ENCODE assay signal across 8 mouse cellular contexts in genomic region chr1:162570260-162570748, GRCm38 (mm10). TPM values are rescaled to one million over a fixed set of nuclear protein-coding genes. Genes with fewer than 3 reads are reported as not detected.
A peak's percentile ranks its signal among the peaks of the same experiment; 100 is the strongest.
DNase-seq lines count a peak whose midpoint lies in the region; ATAC-seq and TF ChIP-seq lines count a peak whose summit lies in the region.

Gene Vamp4 (plus strand): TSS chr1:162570515.

- 0% methylated on average over 42 of the region's 43 CpGs for WGBS in hindbrain, postnatal 0 days

- H3K27ac ChIP-seq in hindbrain, postnatal 0 days = peak within 1 kb of the TSS; percentile 95

- H3K36me3 ChIP-seq in hindbrain, postnatal 0 days (ENCODE audit: insufficient read depth, low read length) = peaks cover 4% of the 10 kb centered on the region; the same call in 1 of the 2 replicates
- peaks cover 14% of the 10 kb centered on the region for H3K36me3 ChIP-seq in megakaryocyte, embryonic 14.5 days (replicated peaks; ENCODE audit: low read length)

- peaks cover 4% of the 10 kb centered on the region; the same call in 1 of the 2 replicates for H3K4me1 ChIP-seq in hindbrain, postnatal 0 days (ENCODE audit: insufficient read depth, low read length)
- H3K4me1 ChIP-seq in megakaryocyte, embryonic 14.5 days = peaks cover 34% of the 10 kb centered on the region

- no peaks in the 10 kb centered on the region for H3K27me3 ChIP-seq in hindbrain, postnatal 0 days (ENCODE audit: insufficient read depth, low read length)
- peaks cover 4% of the 10 kb centered on the region for H3K27me3 ChIP-seq in megakaryocyte, embryonic 14.5 days (replicated peaks)

- DNase-seq in WW6 (ENCODE audit: low read depth, low spot score) = peak; percentile 88
- DNase-seq in cerebellum, postnatal 4 days (ENCODE audit: low spot score in 2 of 2) = peak; percentile 86 to 95
- DNase-seq in gastrocnemius, adult 18-20 months (ENCODE audit: low spot score) = peak; percentile 94
- peak; percentile 98 for DNase-seq in hindbrain, postnatal 0 days (ENCODE audit: low spot score)
- DNase-seq in left cerebral cortex, adult 8-10 months (ENCODE audit: low spot score in 2 of 2) = peak; percentile 85 to 86
- DNase-seq in right cerebral cortex, postnatal 10 days (ENCODE audit: low spot score in 2 of 2) = peak; percentile 95
- peak; percentile 91 for DNase-seq in urinary bladder, postnatal 25 days (ENCODE audit: low spot score)

- peak within 1 kb of the TSS; percentile 85 for H3K4me2 ChIP-seq in hindbrain, postnatal 0 days (ENCODE audit: low read depth, low read length)

- peak; percentile 60 for TF ChIP-seq CTCF in hindbrain, postnatal 0 days (IDR thresholded peaks at IDR 0.05; ENCODE audit: low read depth)

- H3K4me3 ChIP-seq in hindbrain, postnatal 0 days (ENCODE audit: low read length) = peak within 1 kb of the TSS; percentile 98
- peak within 1 kb of the TSS; percentile 96 for H3K4me3 ChIP-seq in megakaryocyte, embryonic 14.5 days (replicated peaks)

- ATAC-seq in hindbrain, postnatal 0 days = peak; percentile 98

- no peaks in the 10 kb centered on the region for H3K9me3 ChIP-seq in hindbrain, postnatal 0 days (ENCODE audit: low read length)
- H3K9me3 ChIP-seq in megakaryocyte, embryonic 14.5 days = no peaks in the 10 kb centered on the region

- peak within 1 kb of the TSS; percentile 93 for H3K9ac ChIP-seq in hindbrain, postnatal 0 days (replicated peaks; ENCODE audit: low read length)

RNA-seq across cellular contexts. Expression of gene Vamp4, which starts in this region (rescaled TPM):
- 10 to 100 TPM; 16.8 to 20.9 TPM for total RNA-seq in gastrocnemius, adult 18-20 months (2021)
- 23.6 and 24.7 TPM in 2 replicates for total RNA-seq in hindbrain, postnatal 0 days (2014; rRNA removed)
- polyA plus RNA-seq in hindbrain, postnatal 0 days (2015; fragmentation: Nextera tagmentation; extraction: Ambion mirVana) = 77.7 and 78.2 TPM in 2 replicates
- total RNA-seq in left cerebral cortex, adult 8-10 months (2022) = 100 to 1,000 TPM in 3 of 4 experiments, 10 to 100 TPM in 1; 97.3 to 120 (median 106) TPM
- 1.2 and 5.4 TPM in 2 replicates for polyA plus RNA-seq in megakaryocyte, embryonic 14.5 days (2012; ENCODE audit: insufficient read depth, low replicate concordance)

Comparison
In these comparisons a context has a peak if more than half of its experiments do, and no peak if none do; other contexts are left out.
1. Peak in every context shown above with its lines: DNase-seq, ATAC-seq, H3K4me3 ChIP-seq and H3K27ac ChIP-seq.
2. RNA of gene Vamp4 (polyA plus RNA-seq): 77.7 to 78.2 TPM in hindbrain, postnatal 0 days; 1.2 to 5.4 TPM in megakaryocyte, embryonic 14.5 days; every median in the first group is over 10 times any median in the second.